Mouse (Mus musculus) limb, embryonic 11.5 days (tissue): ENCODE measurements at regions not wholly inside any gene's neighbourhood (a gene's known extent, or its start where the extent isn't known, plus 50 kb on each side); places are given as distances from the start of the nearest gene placed in this dataset.

Experiments used
- ATAC-seq: fragments of 200-750 bp; cut with Nextera tagmentation; 2 replicates; pipeline ENCODE4 v1.8.0; 2017; ENCODE audit warnings: low read depth; ENCODE audit not compliant: insufficient number of reproducible peaks, low FRiP score, low TSS enrichment
- DNase-seq: peaks from one replicate; pipeline ENCODE4 v3.0.0-alpha.2; 2015; ENCODE audit warnings: low spot score
- H3K27ac ChIP-seq: fragments of 300-500 bp; sonication (generic); replicated peaks from 2 replicates; pipeline ENCODE4 v1.5.1; 2014; ENCODE audit warnings: low read depth, mild to moderate bottlenecking, low read length
- H3K27me3 ChIP-seq: fragments of 300-500 bp; sonication (generic); 2 replicates; pipeline ENCODE4 v1.6.1; 2014; ENCODE audit warnings: mild to moderate bottlenecking, low read length, mixed read lengths; ENCODE audit not compliant: control insufficient read depth, insufficient read depth
- H3K36me3 ChIP-seq: fragments of 300-500 bp; sonication (generic); 2 replicates; pipeline ENCODE4 v1.6.1; 2014; ENCODE audit warnings: mild to moderate bottlenecking, low read length, moderate library complexity, mixed read lengths; ENCODE audit not compliant: control insufficient read depth, insufficient read depth
- H3K4me1 ChIP-seq: fragments of 300-500 bp; sonication (generic); 2 replicates; pipeline ENCODE4 v1.6.1; 2014; ENCODE audit warnings: low read length, mixed read lengths; ENCODE audit not compliant: control insufficient read depth, insufficient read depth
- H3K4me2 ChIP-seq: fragments of 300-500 bp; sonication (generic); 2 replicates; pipeline ENCODE4 v1.6.1; 2014; ENCODE audit warnings: low read depth, mild to moderate bottlenecking, moderate library complexity; ENCODE audit not compliant: severe bottlenecking
- H3K4me3 ChIP-seq: fragments of 300-500 bp; sonication (generic); 2 replicates; pipeline ENCODE4 v1.5.1; 2014; ENCODE audit warnings: low read depth, low read length
- H3K9ac ChIP-seq: fragments of 300-500 bp; sonication (generic); 2 replicates; pipeline ENCODE4 v1.6.1; 2014; ENCODE audit warnings: mild to moderate bottlenecking, low read length
- H3K9me3 ChIP-seq: fragments of 300-500 bp; sonication (generic); 2 replicates; pipeline ENCODE4 v1.6.1; 2016; ENCODE audit warnings: low read length; ENCODE audit not compliant: control insufficient read depth
- WGBS: fragments of 180-500 bp; shearing (Covaris S2); extraction: QIAGEN DNeasy Blood & Tissue Kit; methylation state at CpG from one replicate; pipeline ENCODE4 v1.1.7; 2014; 5-methylcytosine and 5-hydroxymethylcytosine counted together

- H3K4me3 ChIP-seq = no peak overlapping the region
- 30% methylated on average over 17 of the region's 17 CpGs for WGBS
- H3K4me1 ChIP-seq = no peaks in the 10 kb centered on the region; the same call in 1 of the 2 replicates
- H3K36me3 ChIP-seq = no peaks in the 10 kb centered on the region
- ATAC-seq (no peak), DNase-seq (no peak)
- peak overlapping the region; percentile 7; the same call in 1 of the 2 replicates for H3K4me2 ChIP-seq
- H3K9ac ChIP-seq = no peak overlapping the region
- no peak overlapping the region for H3K27ac ChIP-seq
- no peaks in the 10 kb centered on the region for H3K27me3 ChIP-seq
- H3K9me3 ChIP-seq = no peaks in the 10 kb centered on the region
Observed at GRCm38 (mm10) chr9:43419993-43420715, 109.5 kb downstream of the Trim29 start.

- no peak overlapping the region for H3K4me2 ChIP-seq
- WGBS = 53% methylated on average over 7 of the region's 7 CpGs
- DNase-seq (no peak), ATAC-seq (no peak)
- H3K4me3 ChIP-seq = no peak overlapping the region
- no peak overlapping the region for H3K27ac ChIP-seq
- H3K9ac ChIP-seq = no peak overlapping the region
- no peaks in the 10 kb centered on the region for H3K9me3 ChIP-seq
- H3K36me3 ChIP-seq = no peaks in the 10 kb centered on the region
- no peaks in the 10 kb centered on the region for H3K27me3 ChIP-seq
- H3K4me1 ChIP-seq = no peaks in the 10 kb centered on the region
Observed at GRCm38 (mm10) chr9:43427007-43427406, 116.4 kb downstream of the Trim29 start.

GRCm38 (mm10) chr9:43433953-43434352 is 123.3 kb downstream of the Trim29 start:
- H3K4me3 ChIP-seq = no peak overlapping the region
- 78% methylated on average over 3 of the region's 3 CpGs for WGBS
- no peaks in the 10 kb centered on the region for H3K4me1 ChIP-seq
- ATAC-seq = no peak
- H3K9me3 ChIP-seq = no peaks in the 10 kb centered on the region
- no peak overlapping the region for H3K27ac ChIP-seq
- H3K36me3 ChIP-seq = no peaks in the 10 kb centered on the region
- H3K9ac ChIP-seq = no peak overlapping the region
- DNase-seq = no peak
- no peak overlapping the region for H3K4me2 ChIP-seq
- H3K27me3 ChIP-seq = no peaks in the 10 kb centered on the region

- 84% methylated on average over 11 of the region's 11 CpGs for WGBS
- ATAC-seq = no peak
- H3K27ac ChIP-seq = no peak overlapping the region
- no peak overlapping the region for H3K4me2 ChIP-seq
- H3K4me3 ChIP-seq = no peak overlapping the region
- no peaks in the 10 kb centered on the region for H3K36me3 ChIP-seq
- no peaks in the 10 kb centered on the region for H3K27me3 ChIP-seq
- H3K9me3 ChIP-seq = no peaks in the 10 kb centered on the region
- DNase-seq = no peak
- no peak overlapping the region for H3K9ac ChIP-seq
- H3K4me1 ChIP-seq = no peaks in the 10 kb centered on the region
Observed at GRCm38 (mm10) chr9:43438476-43438875, 127.8 kb downstream of the Trim29 start.

GRCm38 (mm10) chr9:43440959-43441510 is 130.4 kb downstream of the Trim29 start:
- no peaks in the 10 kb centered on the region for H3K27me3 ChIP-seq
- ATAC-seq = no peak
- no peak for DNase-seq
- H3K36me3 ChIP-seq = no peaks in the 10 kb centered on the region
- H3K9ac ChIP-seq = no peak overlapping the region
- H3K4me2 ChIP-seq = no peak overlapping the region
- H3K9me3 ChIP-seq = no peaks in the 10 kb centered on the region
- no peaks in the 10 kb centered on the region for H3K4me1 ChIP-seq
- WGBS = 65% methylated on average over 5 of the region's 5 CpGs
- H3K27ac ChIP-seq = no peak overlapping the region
- no peak overlapping the region for H3K4me3 ChIP-seq

GRCm38 (mm10) chr9:43445491-43445890 is 134.8 kb downstream of the Trim29 start:
- H3K27me3 ChIP-seq = no peaks in the 10 kb centered on the region
- WGBS = 83% methylated on average over 1 of the region's 1 CpGs
- H3K36me3 ChIP-seq = no peaks in the 10 kb centered on the region
- H3K9me3 ChIP-seq = no peaks in the 10 kb centered on the region
- DNase-seq (no peak), ATAC-seq (no peak)
- no peak overlapping the region for H3K4me3 ChIP-seq
- no peaks in the 10 kb centered on the region for H3K4me1 ChIP-seq
- H3K4me2 ChIP-seq = no peak overlapping the region
- H3K9ac ChIP-seq = no peak overlapping the region
- H3K27ac ChIP-seq = no peak overlapping the region

- no peak for DNase-seq
- Histone ChIP-seq H3K27ac (no peak overlapping the region), H3K9me3 (no peaks in the 10 kb centered on the region), H3K4me1 (no peaks in the 10 kb centered on the region), H3K4me2 (no peak overlapping the region), H3K4me3 (no peak overlapping the region), H3K36me3 (no peaks in the 10 kb centered on the region), H3K27me3 (peaks cover 3% of the 10 kb centered on the region), H3K9ac (no peak overlapping the region)
- 78% methylated on average over 7 of the region's 7 CpGs for WGBS
- no peak for ATAC-seq
Observed at GRCm38 (mm10) chr9:43447372-43447771, 136.7 kb downstream of the Trim29 start.

GRCm38 (mm10) chr9:43448981-43449380 is 138.3 kb downstream of the Trim29 start:
- Histone ChIP-seq H3K27ac (no peak overlapping the region), H3K9ac (no peak overlapping the region), H3K4me3 (no peak overlapping the region), H3K4me1 (no peaks in the 10 kb centered on the region), H3K27me3 (peaks cover 8% of the 10 kb centered on the region), H3K4me2 (no peak overlapping the region), H3K9me3 (no peaks in the 10 kb centered on the region), H3K36me3 (no peaks in the 10 kb centered on the region)
- ATAC-seq (no peak), DNase-seq (no peak)
- WGBS = 87% methylated on average over 5 of the region's 5 CpGs
